Mouse (Mus musculus) forebrain, embryonic 10.5 days (tissue): ENCODE measurements around the gene Cemip2. TPM values are rescaled to one million over a fixed set of nuclear protein-coding genes. Genes with fewer than 3 reads are reported as not detected.

Source experiments
- DNase-seq: peaks from one replicate; pipeline ENCODE4 v3.0.0-alpha.2; 2017; ENCODE audit warnings: low spot score; ENCODE audit errors: extremely low spot score
- H3K27ac ChIP-seq: fragments of 300-500 bp; sonication (generic); 2 replicates; pipeline ENCODE4 v1.5.1; 2016; ENCODE audit warnings: mild to moderate bottlenecking
- H3K27me3 ChIP-seq: fragments of 300-500 bp; sonication (generic); 2 replicates; pipeline ENCODE4 v1.6.1; 2016; ENCODE audit warnings: mild to moderate bottlenecking; ENCODE audit not compliant: poor library complexity, severe bottlenecking
- H3K36me3 ChIP-seq: fragments of 300-500 bp; sonication (generic); replicated peaks from 2 replicates; pipeline ENCODE4 v1.6.1; 2016; ENCODE audit warnings: mild to moderate bottlenecking, moderate library complexity
- H3K4me1 ChIP-seq: fragments of 300-500 bp; sonication (generic); 2 replicates; pipeline ENCODE4 v1.6.1; 2016
- H3K4me3 ChIP-seq: fragments of 300-500 bp; sonication (generic); 2 replicates; pipeline ENCODE4 v1.5.1; 2016; ENCODE audit warnings: mild to moderate bottlenecking, moderate library complexity
- H3K9me3 ChIP-seq: fragments of 300-500 bp; sonication (generic); 2 replicates; pipeline ENCODE4 v1.6.1; 2016; ENCODE audit warnings: mild to moderate bottlenecking, moderate library complexity
- WGBS: fragments of 180-500 bp; shearing (Covaris S2); methylation state at CpG from one replicate; pipeline ENCODE4 v1.1.7; 2016; 5-methylcytosine and 5-hydroxymethylcytosine counted together
- polyA plus RNA-seq: library from polyadenylated mRNA; unstranded; fragments of >200 nt; fragmentation: Nextera tagmentation; extraction: Ambion mirVana; gene quantifications from 2 replicates; pipeline ENCODE4 v1.2.1, GENCODE M21; 2016

Gene Cemip2
- polyA plus RNA-seq, 1 experiment from 2014 or later = 58.7 TPM

DNA sequence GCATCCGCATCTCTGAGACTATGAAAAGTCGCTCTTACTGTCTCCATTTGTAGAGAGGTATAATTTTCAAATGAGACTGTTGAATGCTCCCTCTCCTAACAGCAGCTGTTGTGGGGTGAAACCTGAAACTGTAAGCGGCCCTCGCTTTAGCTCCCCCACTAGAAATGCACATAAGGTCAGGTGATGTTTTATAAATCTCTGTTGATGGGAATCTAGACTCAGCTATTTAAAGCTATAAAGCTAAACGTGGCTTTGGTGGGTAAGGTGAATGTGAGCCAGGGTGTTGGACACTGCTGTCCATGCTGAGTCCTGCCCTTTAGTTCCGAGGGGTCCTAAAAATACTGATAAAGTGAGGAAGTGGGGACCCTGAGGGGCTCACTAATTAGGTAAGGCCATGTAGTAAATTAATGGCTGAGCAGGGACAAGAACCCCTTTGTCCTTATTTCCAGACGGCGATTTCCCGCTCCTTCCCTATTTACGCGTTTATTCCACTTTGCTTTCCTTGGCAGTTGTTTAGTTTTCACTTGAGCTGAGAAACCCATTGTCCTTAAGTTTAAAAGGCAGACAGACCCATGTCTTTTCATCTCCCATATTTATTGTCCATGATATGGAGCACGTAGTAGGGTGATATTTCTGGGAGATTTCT is 3.8 kb downstream of the Cemip2 start:
- 30% methylated on average over 12 of the region's 12 CpGs for WGBS
- Histone ChIP-seq H3K4me1 (peaks cover 90% of the 10 kb centered on the region), H3K27me3 (no peaks in the 10 kb centered on the region), H3K36me3 (no peaks in the 10 kb centered on the region; the same call in 1 of the 2 replicates), H3K9me3 (no peaks in the 10 kb centered on the region), H3K4me3 (peak overlapping the region; percentile 89), H3K27ac (peak overlapping the region; percentile 83)
- DNase-seq = no peak

DNA sequence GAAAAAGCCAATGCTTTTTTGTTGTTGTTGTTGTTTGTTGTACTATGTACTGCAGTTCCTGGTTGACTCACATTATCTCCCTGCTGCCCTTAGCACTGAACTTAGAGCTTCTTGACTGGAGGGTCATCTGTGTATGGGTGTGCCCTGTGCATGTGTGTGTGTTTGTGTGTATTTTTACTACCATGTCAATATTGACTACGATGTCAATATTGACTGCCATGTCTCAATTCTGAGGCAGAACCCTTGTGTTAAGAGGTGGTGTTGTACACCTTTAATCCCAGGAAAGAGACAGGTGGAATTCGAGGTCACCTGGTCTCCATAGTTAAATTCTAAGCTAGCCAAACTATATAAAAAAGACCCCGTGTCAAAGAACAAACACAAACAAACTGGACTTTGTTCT is 5.6 kb downstream of the Cemip2 start:
- Histone ChIP-seq H3K4me3 (peak overlapping the region; percentile 45), H3K36me3 (no peaks in the 10 kb centered on the region; the same call in 1 of the 2 replicates), H3K27ac (peak overlapping the region; percentile 95), H3K4me1 (peaks cover 97% of the 10 kb centered on the region), H3K27me3 (no peaks in the 10 kb centered on the region), H3K9me3 (no peaks in the 10 kb centered on the region)
- 73% methylated on average over 3 of the region's 3 CpGs for WGBS
- DNase-seq = no peak

DNA sequence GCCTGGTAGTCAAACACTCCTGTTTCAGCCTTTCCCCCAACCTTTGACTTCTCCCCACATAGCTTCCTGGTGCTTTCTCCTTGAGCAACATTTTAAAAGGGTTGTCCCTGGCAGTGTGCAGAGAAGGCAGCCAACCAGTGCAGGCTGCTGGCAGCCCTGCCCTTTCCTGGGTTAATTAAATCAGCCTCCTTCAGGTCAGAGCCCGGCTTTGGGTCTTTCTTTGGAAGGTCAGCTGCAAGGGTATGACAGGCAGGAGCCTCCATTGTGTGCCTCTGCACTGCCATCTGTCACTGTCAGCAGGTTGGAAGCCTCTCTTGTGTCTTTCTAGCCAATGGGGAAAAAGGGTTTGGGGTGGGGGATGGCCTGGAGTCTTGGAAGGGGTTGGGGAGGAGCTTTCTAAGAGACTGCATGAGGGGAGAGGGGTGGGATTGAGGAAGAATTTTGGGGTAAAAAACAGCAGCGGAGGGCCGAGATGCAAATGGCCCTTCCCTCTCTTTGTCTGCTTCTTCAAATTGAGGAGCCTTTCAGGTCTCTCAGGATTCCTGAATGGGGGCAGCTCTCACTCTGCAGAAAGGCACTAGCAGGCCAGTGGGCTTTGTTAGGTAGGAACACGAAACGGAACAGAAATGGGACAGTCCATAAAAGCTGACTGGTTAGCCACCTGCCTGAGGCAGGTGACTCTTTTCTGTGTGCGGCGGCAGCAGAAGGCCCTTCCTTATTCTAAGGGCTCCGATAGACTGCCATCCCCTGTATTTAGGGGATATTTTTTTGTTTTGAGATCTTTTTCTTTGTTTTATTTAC is 6.4 kb downstream of the Cemip2 start:
- peaks cover 100% of the 10 kb centered on the region for H3K4me1 ChIP-seq
- 10% methylated on average over 8 of the region's 8 CpGs for WGBS
- peak; percentile 87 for DNase-seq
- H3K27ac ChIP-seq = peak overlapping the region; percentile 95
- H3K36me3 ChIP-seq = no peaks in the 10 kb centered on the region; the same call in 1 of the 2 replicates
- H3K27me3 ChIP-seq = no peaks in the 10 kb centered on the region
- no peaks in the 10 kb centered on the region for H3K9me3 ChIP-seq
- peak overlapping the region; percentile 45 for H3K4me3 ChIP-seq

DNA sequence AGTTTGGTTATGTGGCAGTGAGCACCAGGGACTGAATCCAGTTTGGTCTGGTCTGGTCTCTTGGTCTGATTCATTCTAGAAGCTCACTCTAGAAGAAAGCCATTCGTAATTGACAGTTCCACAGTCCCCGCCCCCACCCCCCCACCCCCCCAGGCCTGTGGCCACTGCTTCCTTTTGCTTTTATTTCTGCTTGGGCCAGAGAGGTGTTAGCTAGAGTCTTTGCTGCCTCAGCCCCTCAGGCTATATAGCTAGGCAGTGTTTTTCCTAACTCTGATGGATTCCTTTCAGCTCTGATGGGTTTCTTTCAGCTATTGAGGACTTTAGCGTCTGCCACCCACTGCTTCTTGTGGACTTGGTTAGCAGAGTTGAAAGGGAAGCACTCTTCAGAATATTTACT is 7.0 kb downstream of the Cemip2 start:
- peak overlapping the region; percentile 95 for H3K27ac ChIP-seq
- no peaks in the 10 kb centered on the region for H3K27me3 ChIP-seq
- peaks cover 100% of the 10 kb centered on the region for H3K4me1 ChIP-seq
- DNase-seq = peak; percentile 78
- no peaks in the 10 kb centered on the region for H3K9me3 ChIP-seq
- peak overlapping the region; percentile 45 for H3K4me3 ChIP-seq
- 4% methylated on average over 3 of the region's 3 CpGs for WGBS
- no peaks in the 10 kb centered on the region; the same call in 1 of the 2 replicates for H3K36me3 ChIP-seq

DNA sequence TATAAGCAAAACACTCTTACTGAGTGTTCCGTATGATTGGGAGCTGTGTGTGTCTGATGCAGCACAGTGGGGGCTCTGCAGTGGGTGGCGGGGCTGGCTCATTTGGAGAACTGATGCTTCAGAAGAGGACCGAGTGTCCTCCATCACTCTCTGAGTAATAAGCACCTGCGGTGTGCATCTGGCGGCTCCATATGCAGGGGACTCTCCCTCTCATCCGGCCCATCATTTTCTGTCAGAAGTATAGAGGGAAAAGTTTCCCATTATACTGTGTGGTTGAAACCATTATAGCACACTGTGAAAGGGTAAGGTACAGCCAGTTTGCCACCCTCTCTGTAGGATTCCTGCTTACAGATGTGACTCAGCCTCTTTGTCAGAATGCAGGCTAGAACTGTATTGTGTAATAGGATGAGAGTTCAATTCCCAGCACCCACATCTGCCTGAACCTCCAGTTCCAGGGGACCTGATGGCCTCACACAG is 8.9 kb downstream of the Cemip2 start:
- DNase-seq = no peak
- H3K4me3 ChIP-seq = no peak overlapping the region
- peaks cover 3% of the 10 kb centered on the region; the same call in 1 of the 2 replicates for H3K36me3 ChIP-seq
- H3K9me3 ChIP-seq = no peaks in the 10 kb centered on the region
- no peaks in the 10 kb centered on the region for H3K27me3 ChIP-seq
- peak overlapping the region; percentile 68; the same call in 1 of the 2 replicates for H3K27ac ChIP-seq
- WGBS = 70% methylated on average over 6 of the region's 6 CpGs
- peaks cover 87% of the 10 kb centered on the region for H3K4me1 ChIP-seq

DNA sequence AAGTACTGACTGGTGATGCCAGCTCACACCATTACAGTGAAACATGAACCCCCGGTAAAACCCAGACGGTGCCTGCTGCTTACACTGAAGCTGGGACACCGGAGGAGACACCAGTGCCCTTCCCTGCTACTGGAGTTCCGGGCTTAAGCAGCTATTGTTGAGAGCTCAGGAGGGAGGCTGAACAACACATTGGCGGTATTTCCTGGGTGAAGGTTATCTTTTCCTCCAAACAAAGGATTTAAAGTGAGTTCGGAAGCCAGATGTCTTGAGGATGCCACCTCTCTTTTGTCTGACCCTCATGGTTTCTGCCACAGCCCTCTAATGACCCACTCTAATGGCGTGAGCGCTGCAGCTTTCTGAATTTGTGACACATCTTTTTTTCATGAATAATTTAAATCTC is 10.9 kb downstream of the Cemip2 start:
- WGBS = 13% methylated on average over 8 of the region's 8 CpGs
- H3K9me3 ChIP-seq = no peaks in the 10 kb centered on the region
- no peaks in the 10 kb centered on the region for H3K27me3 ChIP-seq
- peak overlapping the region; percentile 81 for H3K27ac ChIP-seq
- DNase-seq = no peak
- H3K36me3 ChIP-seq = peaks cover 22% of the 10 kb centered on the region
- peaks cover 67% of the 10 kb centered on the region for H3K4me1 ChIP-seq
- H3K4me3 ChIP-seq = no peak overlapping the region; the same call in 1 of the 2 replicates

DNA sequence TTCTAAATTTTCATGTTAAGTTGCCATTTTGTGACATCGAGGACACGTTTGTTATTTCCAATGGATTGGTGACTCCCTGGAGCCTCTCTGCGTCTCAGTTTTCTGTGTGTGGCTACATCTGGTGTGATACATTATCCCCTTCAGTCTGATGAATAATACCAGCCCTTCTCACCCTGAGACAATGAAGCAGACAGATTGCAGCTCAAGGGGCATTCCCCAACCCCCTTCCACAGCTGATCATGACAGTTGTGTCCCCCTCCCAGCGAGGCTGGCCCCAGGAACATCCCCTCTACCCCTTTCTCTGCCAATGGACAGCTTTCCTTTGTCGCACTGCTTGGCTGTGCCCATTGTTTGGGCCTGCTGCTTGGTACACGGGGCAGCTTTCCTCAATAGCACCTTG is 11.5 kb downstream of the Cemip2 start:
- Histone ChIP-seq H3K4me1 (peaks cover 60% of the 10 kb centered on the region), H3K4me3 (no peak overlapping the region; the same call in 1 of the 2 replicates), H3K27ac (peak overlapping the region; percentile 81), H3K9me3 (no peaks in the 10 kb centered on the region), H3K27me3 (no peaks in the 10 kb centered on the region), H3K36me3 (peaks cover 29% of the 10 kb centered on the region)
- DNase-seq = no peak
- 32% methylated on average over 6 of the region's 6 CpGs for WGBS

DNA sequence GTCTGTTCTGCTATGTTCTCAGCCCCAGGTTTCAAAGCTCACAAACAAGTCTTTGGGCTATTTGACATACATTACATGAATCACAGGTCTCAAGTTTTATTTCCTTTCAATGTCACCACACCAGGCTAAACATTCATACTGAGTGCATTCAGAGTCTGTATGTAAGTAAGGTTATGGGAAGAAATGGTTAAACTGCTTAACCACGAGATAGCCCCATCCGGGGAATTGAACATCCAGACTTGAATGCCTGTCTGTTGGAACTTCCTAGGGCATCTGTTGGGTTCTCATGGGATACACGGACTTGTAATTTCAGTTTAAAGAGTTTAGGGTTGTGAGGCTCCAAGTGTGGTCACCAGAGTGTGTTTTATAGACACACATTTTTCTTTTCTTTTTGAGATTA is 13.2 kb downstream of the Cemip2 start:
- H3K4me3 ChIP-seq = no peak overlapping the region
- DNase-seq = no peak
- no peak overlapping the region for H3K27ac ChIP-seq
- H3K9me3 ChIP-seq = no peaks in the 10 kb centered on the region
- H3K36me3 ChIP-seq = peaks cover 46% of the 10 kb centered on the region
- H3K27me3 ChIP-seq = no peaks in the 10 kb centered on the region
- 90% methylated on average over 3 of the region's 3 CpGs for WGBS
- peaks cover 43% of the 10 kb centered on the region for H3K4me1 ChIP-seq

DNA sequence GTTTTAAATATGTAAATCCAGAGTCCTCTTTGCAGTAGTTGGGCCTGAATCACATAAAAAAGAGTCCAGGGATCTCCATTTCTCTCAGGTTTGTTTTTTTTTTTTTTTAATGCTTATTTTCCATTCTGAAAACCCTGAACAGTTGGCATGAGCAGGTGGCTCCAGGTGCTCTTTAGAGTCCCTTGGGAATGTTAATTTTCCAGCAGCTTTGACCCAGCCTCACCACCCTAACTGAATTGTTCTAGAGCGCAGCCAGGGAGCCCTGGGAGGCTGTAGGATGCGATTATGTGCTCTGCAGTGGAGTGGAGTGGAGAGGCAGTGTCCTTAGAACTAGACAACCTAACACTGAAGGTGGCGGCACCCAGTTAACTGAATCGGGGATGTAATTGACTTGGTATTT is 13.7 kb downstream of the Cemip2 start:
- peaks cover 50% of the 10 kb centered on the region for H3K36me3 ChIP-seq
- H3K4me3 ChIP-seq = no peak overlapping the region
- no peak overlapping the region for H3K27ac ChIP-seq
- no peak for DNase-seq
- 86% methylated on average over 4 of the region's 4 CpGs for WGBS
- H3K4me1 ChIP-seq = peaks cover 39% of the 10 kb centered on the region
- no peaks in the 10 kb centered on the region for H3K27me3 ChIP-seq
- H3K9me3 ChIP-seq = no peaks in the 10 kb centered on the region

DNA sequence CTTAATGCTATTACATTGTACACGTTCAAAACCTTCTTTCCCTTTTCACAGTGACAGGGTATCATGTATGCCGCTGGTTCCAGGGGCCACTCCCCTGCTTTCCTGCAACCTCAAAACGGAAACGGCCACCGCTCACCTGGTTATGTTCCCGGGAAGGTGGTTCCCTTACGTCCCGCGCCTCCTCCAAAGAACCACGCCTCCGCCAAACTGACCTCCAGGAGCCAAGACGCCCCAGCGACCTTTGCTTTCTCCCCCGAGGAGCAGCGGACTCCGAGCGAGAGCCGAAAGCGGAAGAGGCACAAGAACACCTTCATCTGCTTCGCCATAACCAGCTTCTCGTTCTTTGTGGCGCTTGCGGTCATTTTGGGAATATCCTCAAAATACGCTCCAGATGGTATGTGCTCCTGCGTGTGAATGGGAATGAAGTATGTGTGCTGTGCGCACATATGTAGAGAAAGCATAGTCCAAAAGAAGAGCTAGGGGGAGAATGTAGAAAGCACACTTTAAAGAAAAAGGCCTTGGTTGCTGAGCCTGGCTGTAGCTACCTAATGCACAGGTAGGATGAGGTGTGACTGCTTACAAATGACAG is 14.5 kb downstream of the Cemip2 start:
- H3K36me3 ChIP-seq = peaks cover 57% of the 10 kb centered on the region
- H3K4me3 ChIP-seq = no peak overlapping the region
- DNase-seq = no peak
- no peaks in the 10 kb centered on the region for H3K27me3 ChIP-seq
- H3K9me3 ChIP-seq = no peaks in the 10 kb centered on the region
- H3K27ac ChIP-seq = no peak overlapping the region
- peaks cover 30% of the 10 kb centered on the region for H3K4me1 ChIP-seq
- WGBS = 93% methylated on average over 26 of the region's 26 CpGs

DNA sequence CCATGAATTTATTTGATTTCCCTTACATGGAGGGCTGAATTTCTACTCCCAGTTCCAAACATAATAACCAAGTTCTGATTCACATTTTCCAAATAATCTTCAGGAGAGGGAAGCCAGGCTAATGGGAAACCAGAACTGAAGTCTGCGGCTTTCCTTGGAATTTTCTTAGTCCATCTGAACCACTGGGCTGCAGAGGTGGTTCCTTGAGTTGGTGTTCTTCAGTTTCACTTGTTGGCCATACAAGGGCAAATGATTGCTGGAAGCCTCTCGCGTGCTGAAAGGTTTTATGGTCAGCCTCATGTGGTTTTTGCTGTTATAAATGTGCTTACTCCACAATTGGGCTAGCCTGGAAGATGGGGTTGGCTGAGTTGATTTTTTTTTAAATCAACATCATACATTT is 16.4 kb downstream of the Cemip2 start:
- Histone ChIP-seq H3K4me1 (peaks cover 21% of the 10 kb centered on the region), H3K4me3 (no peak overlapping the region), H3K27ac (no peak overlapping the region), H3K27me3 (no peaks in the 10 kb centered on the region), H3K36me3 (peaks cover 76% of the 10 kb centered on the region), H3K9me3 (no peaks in the 10 kb centered on the region)
- DNase-seq = no peak
- 93% methylated on average over 3 of the region's 3 CpGs for WGBS

DNA sequence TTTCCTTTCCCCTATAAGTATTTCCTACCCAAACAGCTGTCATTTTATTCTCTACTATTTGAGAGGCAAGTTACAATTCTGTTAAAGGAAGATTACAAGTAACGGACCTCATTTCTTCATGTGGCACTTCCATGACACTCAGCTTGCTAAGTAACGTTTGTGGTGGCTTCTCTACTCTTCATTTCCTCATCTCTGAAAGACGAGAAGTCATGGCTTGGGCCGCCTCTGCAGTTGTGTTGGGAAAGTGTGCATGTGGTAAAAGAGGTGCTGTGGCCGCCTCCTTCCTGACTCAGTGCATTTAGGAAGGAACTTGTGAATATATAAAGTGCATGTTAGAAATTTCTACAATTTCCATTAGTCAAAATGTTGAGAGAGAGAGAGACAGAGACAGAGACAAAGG is 18.2 kb downstream of the Cemip2 start:
- no peak overlapping the region for H3K4me3 ChIP-seq
- no peak overlapping the region for H3K27ac ChIP-seq
- DNase-seq = no peak
- H3K9me3 ChIP-seq = no peaks in the 10 kb centered on the region
- no peaks in the 10 kb centered on the region for H3K27me3 ChIP-seq
- H3K36me3 ChIP-seq = peaks cover 93% of the 10 kb centered on the region
- 91% methylated on average over 5 of the region's 5 CpGs for WGBS
- peaks cover 15% of the 10 kb centered on the region for H3K4me1 ChIP-seq

DNA sequence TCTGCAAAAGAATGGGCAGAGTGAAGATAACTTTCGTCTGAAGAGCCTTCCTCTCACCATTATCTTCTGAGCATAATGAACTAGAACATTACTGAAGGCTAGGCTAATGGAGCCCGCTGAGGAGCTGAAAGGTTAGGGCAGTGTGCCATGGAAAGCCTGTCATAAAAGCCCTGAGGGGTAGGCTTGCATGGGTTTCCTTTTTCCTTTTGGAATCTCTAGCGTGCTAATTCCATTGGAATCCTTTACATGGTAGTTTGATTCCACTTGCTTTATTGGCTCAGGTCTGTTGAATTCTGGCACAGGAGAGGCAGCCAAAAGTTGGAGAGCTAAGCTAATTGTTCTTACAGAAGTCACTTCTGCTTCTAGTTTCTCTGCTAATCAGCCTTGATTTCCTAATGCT is 20.6 kb downstream of the Cemip2 start:
- no peak overlapping the region for H3K27ac ChIP-seq
- H3K36me3 ChIP-seq = peaks cover 98% of the 10 kb centered on the region
- no peak for DNase-seq
- no peaks in the 10 kb centered on the region for H3K27me3 ChIP-seq
- H3K4me1 ChIP-seq = peaks cover 15% of the 10 kb centered on the region
- no peak overlapping the region for H3K4me3 ChIP-seq
- 61% methylated on average over 3 of the region's 3 CpGs for WGBS
- no peaks in the 10 kb centered on the region; the same call in 1 of the 2 replicates for H3K9me3 ChIP-seq
